17 mouse cellular contexts compared by ENCODE assay signal in the genomic region with DNA sequence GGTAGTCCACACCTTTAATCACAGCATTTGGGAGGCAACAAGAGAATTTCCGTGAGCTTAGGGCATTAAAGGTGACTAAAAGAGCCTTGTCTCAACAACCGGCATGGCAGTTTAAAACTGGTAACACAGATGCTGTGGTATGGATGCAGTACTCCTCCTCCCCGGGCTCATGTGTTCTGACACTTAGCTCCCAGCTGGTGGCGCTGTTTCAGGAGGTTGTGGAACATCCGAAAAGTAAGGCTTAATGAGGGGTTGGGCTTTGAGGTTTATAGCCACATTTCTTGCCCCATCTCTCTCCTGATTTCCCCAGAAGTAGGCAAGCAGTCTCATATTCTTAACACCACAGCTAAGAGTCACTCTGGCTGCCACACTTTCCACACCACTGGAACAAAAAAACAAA. TPM values are rescaled to one million over a fixed set of nuclear protein-coding genes. Genes with fewer than 3 reads are reported as not detected.
A peak's percentile ranks its signal among the peaks of the same experiment; 100 is the strongest.
DNase-seq lines count a peak whose midpoint lies in the region; ATAC-seq and TF ChIP-seq lines count a peak whose summit lies in the region.
"Had no signal": no experiment of that assay in that cellular context is flagged by ENCODE, and none has a peak within 500 bp of the region (broad histone marks: within the 10 kb centered on the region; RNA-seq: fewer than 3 reads in every experiment).

No protein-coding gene starts in this region.

- H3K79me2 ChIP-seq in MEL (ENCODE audit: control insufficient read depth, insufficient read depth, low read length, poor library complexity) = peaks cover 15% of the 10 kb centered on the region

- H3K36me3 ChIP-seq in lung, embryonic 14.5 days (ENCODE audit: insufficient read depth) = no peaks in the 10 kb centered on the region
- peaks cover 0 to 5% of the 10 kb centered on the region in 2 experiments; a peak in 2 of 4 replicates for H3K36me3 ChIP-seq in MEL (ENCODE audit: control insufficient read depth in 1 of 2, insufficient read depth in 2 of 2, low read length in 2 of 2)
- no peaks in the 10 kb centered on the region; the same call in 1 of the 2 replicates for H3K36me3 ChIP-seq in hindbrain, embryonic 16.5 days (ENCODE audit: control insufficient read depth, insufficient read depth, low read length)
- H3K36me3 ChIP-seq: liver, embryonic 13.5 days had no signal

- no peaks in the 10 kb centered on the region for H3K4me1 ChIP-seq in lung, embryonic 14.5 days (ENCODE audit: insufficient read depth)
- no peaks in the 10 kb centered on the region; a peak in 1 of 4 replicates for H3K4me1 ChIP-seq in MEL (ENCODE audit: control insufficient read depth in 1 of 2, insufficient read depth in 2 of 2, low read length in 2 of 2)
- no peaks in the 10 kb centered on the region for H3K4me1 ChIP-seq in hindbrain, embryonic 16.5 days (ENCODE audit: control insufficient read depth, insufficient read depth, low read depth, low read length)
- H3K4me1 ChIP-seq: embryonic facial prominence, embryonic 13.5 days; neural tube, embryonic 13.5 days had no signal

- 89% methylated on average over 5 of the region's 5 CpGs for WGBS in lung, embryonic 14.5 days
- WGBS in hindbrain, embryonic 16.5 days = 92% methylated on average over 5 of the region's 5 CpGs

- no peak for TF ChIP-seq EP300 in MEL (IDR thresholded peaks at IDR 0.05; ENCODE audit: low read depth in 1 of 2, low read length in 2 of 2)

- TF ChIP-seq POLR2A in MEL (IDR thresholded peaks at IDR 0.05; ENCODE audit: control insufficient read depth in 1 of 2, insufficient read depth in 1 of 2, low read depth in 1 of 2, low read length in 2 of 2, poor library complexity in 1 of 2) = no peak

- no peak overlapping the region for H3K4me3 ChIP-seq in gastrocnemius, adult 2 months
- no peak overlapping the region for H3K4me3 ChIP-seq in lung, embryonic 14.5 days (ENCODE audit: low read depth, low read length)
- H3K4me3 ChIP-seq in MEL (ENCODE audit: control insufficient read depth in 1 of 2, insufficient read depth in 1 of 2, low read depth in 2 of 2, low read length in 2 of 2) = no peak overlapping the region
- no peak overlapping the region for H3K4me3 ChIP-seq in hindbrain, embryonic 16.5 days (ENCODE audit: low read length)
- H3K4me3 ChIP-seq: embryonic facial prominence, embryonic 13.5 days; liver, embryonic 13.5 days; neural tube, embryonic 13.5 days had no signal

- no peaks in the 10 kb centered on the region for H3K9me3 ChIP-seq in lung, embryonic 14.5 days (ENCODE audit: low read depth, low read length)
- H3K9me3 ChIP-seq in MEL (replicated peaks; ENCODE audit: insufficient read depth, low read length) = no peaks in the 10 kb centered on the region
- peaks cover 2% of the 10 kb centered on the region; the same call in 1 of the 2 replicates for H3K9me3 ChIP-seq in hindbrain, embryonic 16.5 days (ENCODE audit: control insufficient read depth, low read length)
- H3K9me3 ChIP-seq: liver, embryonic 13.5 days had no signal

- H3K27me3 ChIP-seq in lung, embryonic 14.5 days (ENCODE audit: insufficient read depth, low read length) = no peaks in the 10 kb centered on the region
- no peaks in the 10 kb centered on the region for H3K27me3 ChIP-seq in MEL (ENCODE audit: control insufficient read depth in 1 of 2, insufficient read depth in 2 of 2, low read length in 2 of 2)
- H3K27me3 ChIP-seq in hindbrain, embryonic 16.5 days (replicated peaks; ENCODE audit: control insufficient read depth, insufficient read depth, low read length) = no peaks in the 10 kb centered on the region
- H3K27me3 ChIP-seq: embryonic facial prominence, embryonic 13.5 days; liver, embryonic 13.5 days; neural tube, embryonic 13.5 days had no signal

- DNase-seq in gastrocnemius, adult 2 months = no peak
- no peak for DNase-seq in gastrocnemius, postnatal 4 days (ENCODE audit: low spot score in 2 of 2)
- no peak for DNase-seq in lung, embryonic 14.5 days
- no peak for DNase-seq in lung, postnatal 36 days
- DNase-seq in MEL (ENCODE audit: low read depth, low spot score) = no peak
- DNase-seq in natural killer cell, adult 2 months (ENCODE audit: low spot score in 2 of 2) = peak; percentile 42
- no peak for DNase-seq in ovary, adult 18-20 months (ENCODE audit: low spot score)
- DNase-seq: cerebellum, postnatal 25 days; gastrocnemius, postnatal 36 days; kidney, postnatal 4 days; liver, embryonic 13.5 days; right cerebral cortex, adult 18-20 months had no signal

- no peak overlapping the region for H3K9ac ChIP-seq in lung, embryonic 14.5 days
- H3K9ac ChIP-seq in MEL (ENCODE audit: control insufficient read depth, low read depth, low read length, poor library complexity, severe bottlenecking) = no peak overlapping the region
- no peak overlapping the region for H3K9ac ChIP-seq in hindbrain, embryonic 16.5 days (ENCODE audit: low read depth, low read length)
- H3K9ac ChIP-seq: embryonic facial prominence, embryonic 13.5 days; liver, embryonic 13.5 days; neural tube, embryonic 13.5 days had no signal

- intact Hi-C loops in gastrocnemius, adult 2 months (cut with DNase I) = no loop called here

- no peak overlapping the region for H3K4me2 ChIP-seq in lung, embryonic 14.5 days
- no peak overlapping the region for H3K4me2 ChIP-seq in hindbrain, embryonic 16.5 days (ENCODE audit: low read length)
- H3K4me2 ChIP-seq: embryonic facial prominence, embryonic 13.5 days; liver, embryonic 13.5 days; midbrain, embryonic 11.5 days; neural tube, embryonic 13.5 days had no signal

- TF ChIP-seq RAD21 in MEL (IDR thresholded peaks at IDR 0.05; ENCODE audit: low read depth, low read length) = no peak

- ATAC-seq in lung, embryonic 14.5 days (ENCODE audit: insufficient read depth) = no peak
- ATAC-seq in hindbrain, embryonic 16.5 days = no peak
- ATAC-seq: forebrain, embryonic 16.5 days had no signal

- peak; percentile 18; the same call in 1 of the 2 replicates for TF ChIP-seq CTCF in gastrocnemius, adult 2 months (IDR thresholded peaks at IDR 0.05)
- TF ChIP-seq CTCF in lung, embryonic 14.5 days (IDR thresholded peaks at IDR 0.05; ENCODE audit: low read depth) = peak; percentile 20; the same call in 1 of the 2 replicates
- TF ChIP-seq CTCF in MEL (IDR thresholded peaks at IDR 0.05 in 2 of 3, conservative IDR thresholded peaks at IDR 0.05 in 1 of 3; ENCODE audit: control insufficient read depth in 1 of 3, insufficient read depth in 1 of 3, low read depth in 2 of 3, low read length in 3 of 3, poor library complexity in 1 of 3, severe bottlenecking in 1 of 3) = peak in 2 of 3 experiments; percentile 40 to 48; a peak in 5 of 6 replicates

- H3K27ac ChIP-seq in gastrocnemius, adult 2 months = no peak overlapping the region
- H3K27ac ChIP-seq in lung, embryonic 14.5 days (ENCODE audit: low read depth) = no peak overlapping the region
- H3K27ac ChIP-seq in MEL (ENCODE audit: control insufficient read depth, low read depth, low read length) = no peak overlapping the region
- no peak overlapping the region for H3K27ac ChIP-seq in hindbrain, embryonic 16.5 days (ENCODE audit: low read depth, low read length)
- H3K27ac ChIP-seq: embryonic facial prominence, embryonic 13.5 days; liver, embryonic 13.5 days; neural tube, embryonic 13.5 days had no signal

TF ChIP-seq in MEL, 35 proteins besides CTCF, POLR2A, EP300 and RAD21:
- TF ChIP-seq MYC (IDR thresholded peaks at IDR 0.05; ENCODE audit: low read depth, low read length) = no peak
- peak; percentile 17; the same call in 1 of the 2 replicates for TF ChIP-seq SMC3 (IDR thresholded peaks at IDR 0.05; ENCODE audit: low read depth, low read length)

RNA-seq across cellular contexts. Expression of gene Mef2a, which starts 16.8 kb away (rescaled TPM):
- total RNA-seq in gastrocnemius, adult 2 months (2021) = 10 to 100 TPM; 92.2 to 93.2 TPM
- total RNA-seq in gastrocnemius, postnatal 4 days (2021) = 100 to 1,000 TPM; 104 to 116 TPM
- polyA plus RNA-seq in lung, embryonic 14.5 days (2014; fragmentation: Nextera tagmentation; extraction: Ambion mirVana) = 51.6 and 55.5 TPM in 2 replicates
- total RNA-seq in MEL (2012; rRNA removed) = 9.6 and 11.6 TPM in 2 replicates
- 10 to 100 TPM in 1 of 2 experiments, not detected in 1; 13.4 TPM for polyA plus RNA-seq in MEL (2012; ENCODE audit: insufficient read depth in 1 of 2, insufficient read length in 2 of 2, low read depth in 1 of 2, low replicate concordance in 2 of 2, missing spikeins in 1 of 2)
- polyA plus RNA-seq in hindbrain, embryonic 16.5 days (2015; fragmentation: Nextera tagmentation; extraction: Ambion mirVana) = 35.4 and 38.0 TPM in 2 replicates

Comparison
In these comparisons a context has a peak if more than half of its experiments do, and no peak if none do; other contexts are left out.
1. DNase-seq: peak in natural killer cell, adult 2 months (2 of 2); none in gastrocnemius, adult 2 months (single experiment), gastrocnemius, postnatal 4 days (0 of 2), lung, embryonic 14.5 days (single experiment), lung, postnatal 36 days (single experiment), MEL (single experiment) and ovary, adult 18-20 months (single experiment).
2. Peak in every context shown above with its lines, with median percentiles within 50 percentile points of each other: CTCF ChIP-seq.